Mouse (Mus musculus) embryonic facial prominence, embryonic 10.5 days (tissue): ENCODE results near the gene Mbnl2. TPM values are rescaled to one million over a fixed set of nuclear protein-coding genes. Genes with fewer than 3 reads are reported as not detected.

Experiments used
- DNase-seq: peaks from one replicate; pipeline ENCODE4 v3.0.0-alpha.2; 2017; ENCODE audit warnings: low spot score
- H3K27ac ChIP-seq: fragments of 300-500 bp; sonication (generic); replicated peaks from 2 replicates; pipeline ENCODE4 v1.5.1; 2016; ENCODE audit warnings: mild to moderate bottlenecking
- H3K27me3 ChIP-seq: fragments of 300-500 bp; sonication (generic); replicated peaks from 2 replicates; pipeline ENCODE4 v1.6.1; 2016; ENCODE audit warnings: low read depth, mild to moderate bottlenecking; ENCODE audit not compliant: poor library complexity, severe bottlenecking
- H3K36me3 ChIP-seq: fragments of 300-500 bp; sonication (generic); replicated peaks from 2 replicates; pipeline ENCODE4 v1.6.1; 2016; ENCODE audit warnings: mild to moderate bottlenecking, moderate library complexity
- H3K4me1 ChIP-seq: fragments of 300-500 bp; sonication (generic); 2 replicates; pipeline ENCODE4 v1.6.1; 2016
- H3K4me3 ChIP-seq: fragments of 300-500 bp; sonication (generic); 2 replicates; pipeline ENCODE4 v1.5.1; 2016; ENCODE audit warnings: mild to moderate bottlenecking, moderate library complexity
- H3K9me3 ChIP-seq: fragments of 300-500 bp; sonication (generic); 2 replicates; pipeline ENCODE4 v1.6.1; 2016; ENCODE audit warnings: mild to moderate bottlenecking
- WGBS: fragments of 180-500 bp; shearing (Covaris S2); methylation state at CpG from one replicate; pipeline ENCODE4 v1.1.7; 2016; 5-methylcytosine and 5-hydroxymethylcytosine counted together
- polyA plus RNA-seq: library from polyadenylated mRNA; unstranded; fragments of >200 nt; fragmentation: Nextera tagmentation; extraction: Ambion mirVana; gene quantifications from 2 replicates; pipeline ENCODE4 v1.2.1, GENCODE M21; 2016

Mbnl2 gene
- polyA plus RNA-seq = 42.8 and 54.1 TPM in 2 replicates

DNA sequence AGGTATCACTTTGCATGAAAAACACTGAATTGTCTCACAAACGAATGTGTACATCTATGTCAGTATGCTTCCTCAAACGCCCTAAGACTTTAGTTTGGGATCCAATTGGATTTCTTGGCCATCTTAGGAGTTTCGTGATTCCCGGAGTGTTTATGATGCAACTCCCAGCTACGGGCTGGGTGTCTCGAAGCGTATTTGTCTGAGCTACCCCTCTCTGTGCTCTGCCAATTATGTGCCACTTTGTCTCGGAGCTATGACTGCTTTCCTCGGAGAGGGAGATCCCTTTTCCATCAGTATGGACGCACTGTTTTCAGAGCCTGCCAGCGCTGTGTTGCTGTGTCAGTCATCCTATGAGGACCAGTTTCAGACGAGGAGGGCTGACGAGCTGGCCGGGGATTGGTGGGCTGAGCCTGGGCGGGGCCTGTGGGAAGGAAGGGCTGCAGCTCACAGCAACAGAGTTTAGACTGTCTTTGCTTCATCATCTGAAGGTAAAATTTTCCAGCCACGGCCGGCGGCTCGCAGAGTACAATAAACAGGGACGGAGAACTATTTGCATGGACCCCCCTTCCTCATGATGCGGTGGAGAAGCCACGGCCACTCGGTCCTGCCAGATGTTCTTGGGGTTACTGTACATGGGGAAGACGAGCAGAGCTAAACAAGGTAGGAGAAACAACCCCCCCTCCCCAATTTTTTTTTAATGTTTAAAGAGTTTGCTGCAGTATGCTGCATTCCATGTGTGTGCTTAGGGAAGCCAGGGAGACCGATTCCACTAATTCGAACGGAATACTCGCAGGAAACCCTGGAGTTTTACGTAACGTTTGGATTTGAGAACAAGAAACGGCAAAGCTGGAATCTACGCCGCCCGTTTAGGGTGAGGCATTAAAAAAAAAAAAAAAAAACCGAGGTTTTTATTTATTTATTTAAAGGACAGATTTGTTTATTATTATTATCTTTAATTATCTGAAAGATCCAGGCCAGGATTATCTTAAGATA is at the start of gene Mbnl2:
Gene Mbnl2 (plus strand): TSS at position 424 of the 993 bp plus-strand sequence.
- peak; percentile 97 for DNase-seq
- Histone ChIP-seq H3K27me3 (no peaks in the 10 kb centered on the region), H3K9me3 (no peaks in the 10 kb centered on the region), H3K36me3 (no peaks in the 10 kb centered on the region), H3K4me3 (peak within 1 kb of the TSS; percentile 74), H3K27ac (peak within 1 kb of the TSS; percentile 90), H3K4me1 (peaks cover 61% of the 10 kb centered on the region)
- WGBS = 2% methylated on average over 35 of the region's 35 CpGs

DNA sequence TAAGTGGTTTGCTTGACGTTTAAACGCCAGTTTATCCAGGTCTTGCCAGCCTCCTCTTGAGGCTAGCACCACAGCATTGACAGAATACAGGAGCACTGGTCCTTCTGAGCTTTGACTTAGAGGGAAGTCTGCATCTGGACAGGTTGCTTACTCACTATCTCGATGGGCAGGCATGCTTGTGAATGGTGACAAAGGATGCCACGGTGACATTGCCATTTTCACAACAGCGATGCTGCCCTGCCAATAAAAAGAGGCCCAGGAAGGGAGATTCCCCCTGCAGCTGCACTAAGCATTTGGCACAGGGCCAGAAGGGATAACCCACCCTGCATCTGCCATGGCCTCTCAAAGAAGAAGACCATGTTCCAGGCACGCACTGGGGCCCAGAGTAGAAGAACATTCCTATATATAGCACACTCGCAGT is 43.4 kb upstream of the Mbnl2 start:
- no peak for DNase-seq
- WGBS = 87% methylated on average over 7 of the region's 7 CpGs
- Histone ChIP-seq H3K36me3 (no peaks in the 10 kb centered on the region), H3K4me3 (no peak overlapping the region), H3K27ac (no peak overlapping the region), H3K4me1 (no peaks in the 10 kb centered on the region; the same call in 1 of the 2 replicates), H3K9me3 (no peaks in the 10 kb centered on the region), H3K27me3 (no peaks in the 10 kb centered on the region)

DNA sequence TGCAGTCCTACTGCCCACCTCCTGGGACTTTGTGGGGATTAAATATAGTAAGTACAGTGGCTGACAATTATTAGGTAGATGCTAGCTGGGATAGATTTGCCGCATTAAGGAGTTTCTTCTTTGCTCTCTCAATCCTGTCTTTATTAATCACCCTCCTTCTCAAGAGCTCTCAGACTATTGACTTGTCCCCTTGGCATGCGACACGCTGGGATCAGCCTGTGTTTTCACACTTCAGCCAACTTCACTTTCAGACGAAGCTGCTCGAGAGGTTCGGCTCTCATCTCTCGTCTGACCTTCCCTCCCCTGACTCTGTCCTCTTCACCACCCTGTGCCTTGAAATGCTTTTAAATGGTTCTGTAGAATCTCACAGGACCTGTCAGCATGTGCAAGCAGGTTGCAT is 39.9 kb upstream of the Mbnl2 start:
- H3K27me3 ChIP-seq = no peaks in the 10 kb centered on the region
- no peaks in the 10 kb centered on the region for H3K9me3 ChIP-seq
- H3K4me3 ChIP-seq = no peak overlapping the region
- H3K27ac ChIP-seq = no peak overlapping the region
- no peak for DNase-seq
- WGBS = 79% methylated on average over 7 of the region's 7 CpGs
- H3K4me1 ChIP-seq = no peaks in the 10 kb centered on the region; the same call in 1 of the 2 replicates
- H3K36me3 ChIP-seq = no peaks in the 10 kb centered on the region

DNA sequence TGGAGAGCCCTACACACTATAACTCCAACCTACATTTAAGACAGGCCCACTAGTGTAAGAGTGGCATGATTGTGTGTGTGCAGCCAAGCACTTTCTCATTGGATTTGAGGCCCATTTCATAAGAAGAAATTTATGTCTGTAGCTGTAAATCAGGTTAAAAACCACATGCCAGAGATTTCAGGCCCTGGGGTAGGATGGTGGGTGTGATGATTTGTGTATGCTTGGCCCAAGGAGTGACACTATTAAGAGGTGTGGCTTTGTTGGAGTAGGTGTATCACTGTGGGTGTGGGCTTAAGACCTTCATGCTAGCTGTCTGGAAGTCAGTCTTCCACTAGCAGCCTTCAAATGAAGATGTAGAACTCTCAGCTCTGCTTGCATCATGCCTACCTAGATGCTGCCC is 37.0 kb upstream of the Mbnl2 start:
- no peak for DNase-seq
- Histone ChIP-seq H3K4me3 (no peak overlapping the region), H3K9me3 (no peaks in the 10 kb centered on the region), H3K27me3 (no peaks in the 10 kb centered on the region), H3K36me3 (no peaks in the 10 kb centered on the region), H3K4me1 (peaks cover 11% of the 10 kb centered on the region), H3K27ac (no peak overlapping the region)

DNA sequence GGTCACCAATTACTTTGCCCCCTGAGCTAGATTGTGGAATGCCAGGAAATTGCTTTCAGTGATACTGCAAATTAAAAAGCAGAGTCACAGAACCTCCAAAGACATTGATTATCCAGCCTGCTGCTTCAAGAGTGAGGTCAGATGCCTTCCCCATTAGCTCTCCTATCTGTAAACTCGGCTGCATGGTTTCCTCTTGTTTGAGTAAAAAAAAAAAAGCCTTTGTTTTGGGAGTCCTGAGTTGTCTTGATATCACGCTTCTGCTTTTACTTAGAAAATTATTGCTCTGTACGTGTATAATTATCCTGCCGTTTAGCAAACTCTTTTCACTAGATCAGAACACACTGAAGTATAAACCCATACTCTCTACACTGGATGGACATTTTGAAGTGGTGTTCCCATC is 35.3 kb upstream of the Mbnl2 start:
- WGBS = 51% methylated on average over 4 of the region's 4 CpGs
- no peaks in the 10 kb centered on the region for H3K9me3 ChIP-seq
- no peak overlapping the region for H3K27ac ChIP-seq
- no peak overlapping the region for H3K4me3 ChIP-seq
- no peaks in the 10 kb centered on the region for H3K36me3 ChIP-seq
- H3K27me3 ChIP-seq = no peaks in the 10 kb centered on the region
- DNase-seq = no peak
- peaks cover 13% of the 10 kb centered on the region for H3K4me1 ChIP-seq

DNA sequence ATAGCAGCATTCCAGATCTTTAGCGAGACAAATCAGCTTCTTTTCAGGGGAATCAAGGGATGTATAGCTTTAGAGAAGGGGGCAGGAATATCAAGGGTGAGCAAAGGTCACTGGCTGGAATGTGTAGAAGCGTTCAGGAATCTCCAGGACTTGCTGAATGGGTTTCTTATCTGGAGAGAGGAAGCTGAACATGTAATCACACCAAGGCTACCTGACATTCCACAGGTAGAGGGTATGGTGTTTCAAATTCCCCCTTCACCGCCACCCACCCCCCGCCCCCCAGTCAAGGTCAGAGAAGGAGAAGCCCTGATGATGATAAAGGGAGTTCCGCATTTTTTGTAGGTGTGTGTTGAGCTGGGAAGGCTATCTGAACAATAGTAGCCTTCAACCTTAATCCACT is 32.8 kb upstream of the Mbnl2 start:
- Histone ChIP-seq H3K4me3 (no peak overlapping the region), H3K9me3 (no peaks in the 10 kb centered on the region), H3K36me3 (no peaks in the 10 kb centered on the region), H3K27me3 (no peaks in the 10 kb centered on the region), H3K4me1 (peaks cover 14% of the 10 kb centered on the region), H3K27ac (no peak overlapping the region)
- DNase-seq = no peak
- WGBS = 55% methylated on average over 5 of the region's 5 CpGs

DNA sequence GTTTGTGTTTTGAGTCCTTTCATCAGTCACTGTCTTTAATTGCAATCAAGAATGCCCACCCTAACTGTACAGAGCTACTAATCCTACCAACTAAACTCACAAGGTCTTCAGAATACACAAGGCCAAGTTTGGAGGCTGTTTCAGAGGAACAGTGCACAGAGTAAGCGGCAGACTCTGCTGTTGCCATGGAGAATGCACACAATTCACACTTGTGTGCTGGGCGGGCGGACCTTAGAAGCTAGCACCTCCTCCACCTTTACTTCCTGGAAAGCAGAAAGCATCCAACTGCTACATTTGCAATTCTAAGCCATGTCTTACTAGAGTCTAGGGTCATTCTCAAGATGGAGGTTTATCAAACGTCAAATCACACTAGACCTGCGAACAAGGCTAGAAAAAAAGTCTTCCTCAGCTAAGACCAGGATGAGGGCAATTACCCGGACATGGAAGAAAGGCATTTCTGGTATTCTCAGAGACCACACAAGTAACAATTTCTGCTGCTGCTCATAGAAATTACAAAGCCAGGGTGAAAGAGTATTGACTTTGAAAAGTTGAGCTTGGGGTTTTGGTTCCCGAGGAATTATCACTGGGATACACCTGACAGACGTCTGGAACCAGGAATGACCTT is 30.3 kb upstream of the Mbnl2 start:
- H3K36me3 ChIP-seq = no peaks in the 10 kb centered on the region
- no peak overlapping the region for H3K27ac ChIP-seq
- no peaks in the 10 kb centered on the region for H3K27me3 ChIP-seq
- DNase-seq = no peak
- 78% methylated on average over 8 of the region's 8 CpGs for WGBS
- H3K4me3 ChIP-seq = no peak overlapping the region
- peaks cover 14% of the 10 kb centered on the region for H3K4me1 ChIP-seq
- no peaks in the 10 kb centered on the region for H3K9me3 ChIP-seq

- H3K9me3 ChIP-seq = peaks cover 4% of the 10 kb centered on the region; the same call in 1 of the 2 replicates
- 66% methylated on average over 7 of the region's 7 CpGs for WGBS
- no peak overlapping the region for H3K4me3 ChIP-seq
- 0 out of 2 replicates have a peak, but pooled peaks cover 3% of the 10 kb centered on the region for H3K4me1 ChIP-seq
- DNase-seq = no peak
- no peaks in the 10 kb centered on the region for H3K36me3 ChIP-seq
- H3K27me3 ChIP-seq = no peaks in the 10 kb centered on the region
- H3K27ac ChIP-seq = no peak overlapping the region
These were observed 22.1 kb upstream of the Mbnl2 start for GRCm38 (mm10) chr14:120253331-120253730.

DNA sequence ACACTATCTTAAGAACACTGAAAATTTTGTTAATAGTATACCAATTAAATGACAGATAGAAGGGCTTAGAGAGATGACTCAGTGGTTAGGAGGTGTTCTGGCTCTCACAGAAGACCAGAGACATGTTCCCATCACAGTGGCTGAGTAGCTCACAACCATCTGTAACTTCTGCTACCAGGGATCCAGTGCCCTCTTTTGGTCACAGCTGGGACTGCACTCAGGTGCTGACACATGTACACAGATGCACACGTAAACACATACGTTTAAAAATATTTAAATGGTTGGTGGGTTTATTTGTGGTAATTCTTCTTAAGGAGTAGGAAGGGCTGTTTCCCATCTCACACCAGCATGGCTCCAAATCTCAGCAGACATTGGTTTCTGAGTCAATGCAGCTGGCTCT is 19.3 kb upstream of the Mbnl2 start:
- Histone ChIP-seq H3K27ac (no peak overlapping the region), H3K36me3 (no peaks in the 10 kb centered on the region), H3K9me3 (peaks cover 4% of the 10 kb centered on the region; the same call in 1 of the 2 replicates), H3K27me3 (no peaks in the 10 kb centered on the region), H3K4me3 (no peak overlapping the region), H3K4me1 (0 out of 2 replicates have a peak, but pooled peaks cover 3% of the 10 kb centered on the region)
- DNase-seq = no peak
- WGBS = 94% methylated on average over 2 of the region's 2 CpGs

- Histone ChIP-seq H3K27me3 (no peaks in the 10 kb centered on the region), H3K36me3 (no peaks in the 10 kb centered on the region), H3K27ac (no peak overlapping the region), H3K9me3 (peaks cover 4% of the 10 kb centered on the region; the same call in 1 of the 2 replicates), H3K4me3 (no peak overlapping the region), H3K4me1 (0 out of 2 replicates have a peak, but pooled peaks cover 3% of the 10 kb centered on the region)
- no peak for DNase-seq
- WGBS = 78% methylated on average over 15 of the region's 15 CpGs
These were observed 18.7 kb upstream of the Mbnl2 start for GRCm38 (mm10) chr14:120256623-120257384.

DNA sequence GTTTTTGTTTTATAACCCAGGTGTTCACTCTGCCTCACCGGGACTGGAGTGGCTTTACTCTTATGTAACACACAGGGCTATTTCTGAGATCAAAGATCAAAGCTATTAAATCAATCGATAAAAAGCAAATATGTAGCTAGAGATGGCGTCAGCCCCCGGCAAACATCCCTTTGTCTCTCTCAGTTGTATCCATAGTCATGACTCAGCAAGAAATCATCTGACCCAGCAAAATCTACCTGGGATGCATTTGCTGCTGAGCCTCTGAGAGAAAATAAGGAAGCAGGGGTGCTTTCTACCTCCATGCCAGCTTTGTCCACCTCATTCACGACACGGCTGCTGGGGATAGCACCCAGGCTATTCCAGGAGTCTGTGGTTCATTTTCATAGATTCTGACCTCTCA is 18.0 kb upstream of the Mbnl2 start:
- H3K4me1 ChIP-seq = 0 out of 2 replicates have a peak, but pooled peaks cover 3% of the 10 kb centered on the region
- H3K36me3 ChIP-seq = no peaks in the 10 kb centered on the region
- DNase-seq = no peak
- H3K4me3 ChIP-seq = no peak overlapping the region
- H3K27me3 ChIP-seq = no peaks in the 10 kb centered on the region
- peaks cover 4% of the 10 kb centered on the region; the same call in 1 of the 2 replicates for H3K9me3 ChIP-seq
- 83% methylated on average over 6 of the region's 6 CpGs for WGBS
- H3K27ac ChIP-seq = no peak overlapping the region; the same call in 1 of the 2 replicates

DNA sequence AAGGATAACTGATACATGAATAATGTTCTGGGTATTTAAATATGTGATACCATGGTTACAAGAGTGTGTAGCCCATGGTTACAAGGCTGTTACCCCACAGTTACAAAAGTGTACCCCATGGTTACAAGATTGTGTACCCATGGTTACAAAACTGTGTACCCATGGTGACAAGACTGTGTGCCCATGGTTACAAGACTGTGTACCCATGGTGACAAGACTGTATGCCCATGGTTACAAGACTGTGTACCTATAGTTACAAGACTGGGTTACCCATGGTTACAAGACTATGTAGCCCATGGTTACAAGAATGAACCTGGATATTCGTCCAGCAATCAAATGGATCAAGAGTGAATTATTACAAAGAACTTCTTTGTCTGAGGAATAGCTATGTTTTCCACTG is 16.0 kb upstream of the Mbnl2 start:
- peaks cover 4% of the 10 kb centered on the region; the same call in 1 of the 2 replicates for H3K9me3 ChIP-seq
- H3K36me3 ChIP-seq = no peaks in the 10 kb centered on the region
- no peaks in the 10 kb centered on the region for H3K4me1 ChIP-seq
- H3K27me3 ChIP-seq = no peaks in the 10 kb centered on the region
- no peak overlapping the region for H3K4me3 ChIP-seq
- DNase-seq = no peak
- 79% methylated on average over 1 of the region's 1 CpGs for WGBS
- no peak overlapping the region for H3K27ac ChIP-seq
